Mouse (Mus musculus) MEL (cell line): Measurements from ENCODE around the gene Scap. TPM values are rescaled to one million over a fixed set of nuclear protein-coding genes. Genes with fewer than 3 reads are reported as not detected.

Source experiments
- polyA plus RNA-seq, 2 experiments: library from polyadenylated mRNA; stranded (reverse) in 1 of 2; unstranded in 1 of 2; fragments of >175 nt in 1 of 2; fragments of >200 nt in 1 of 2; gene quantifications; 2 replicates each; pipeline versions ENCODE4 v1.2.1 to v1.2.4; 2012; ENCODE audit warnings: low replicate concordance in 2 of 2, low read depth in 1 of 2; ENCODE audit not compliant: insufficient read length in 2 of 2, insufficient read depth in 1 of 2, missing spikeins in 1 of 2
- total RNA-seq: library from RNA; depleted of rRNA; stranded (reverse); fragments of 300-350 nt; gene quantifications from 2 replicates; pipeline ENCODE4 v1.2.3, GENCODE M21; 2012; rRNA removed

The Scap gene
- total and polyA plus RNA-seq, 3 experiments: 59.4 to 88.8 TPM; not detected in 1

Other genes starting within 250 kb of the Scap start
- gene Smarcc1, start 215.6 kb upstream of the Scap start, total RNA-seq: 35.5 and 41.4 TPM in 2 replicates
- gene Smarcc1, start 215.6 kb upstream of the Scap start, polyA plus RNA-seq: 100 to 1,000 TPM in 1 of 2 experiments, 10 to 100 TPM in 1; 79.0 to 488 TPM
- gene Dhx30, start 215.5 kb upstream of the Scap start, total RNA-seq: 113 and 126 TPM in 2 replicates
- 100 to 1,000 TPM in 1 of 2 experiments, not detected in 1; 113 TPM for gene Dhx30, start 215.5 kb upstream of the Scap start, polyA plus RNA-seq
- 0.49 and 0.65 TPM in 2 replicates for gene Cspg5, start 89.5 kb upstream of the Scap start, total RNA-seq
- 1 to 10 TPM in 1 of 2 experiments, not detected in 1; 1.0 TPM for gene Cspg5, start 89.5 kb upstream of the Scap start, polyA plus RNA-seq
- gene Elp6, start 28.1 kb upstream of the Scap start, total RNA-seq: 32.6 and 34.6 TPM in 2 replicates
- gene Elp6, start 28.1 kb upstream of the Scap start, polyA plus RNA-seq: 10 to 100 TPM in 1 of 2 experiments, not detected in 1; 29.6 TPM
- gene Ptpn23, start 74.9 kb downstream of the Scap start, total RNA-seq: 7.3 and 8.3 TPM in 2 replicates
- 10 to 100 TPM in 1 of 2 experiments, not detected in 1; 40.1 TPM for gene Ptpn23, start 74.9 kb downstream of the Scap start, polyA plus RNA-seq
- not detected in 2 replicates for gene Ngp, start 86.5 kb downstream of the Scap start, total RNA-seq
- gene Ngp, start 86.5 kb downstream of the Scap start, polyA plus RNA-seq: not detected
- 3.8 TPM in 2 replicates for gene Klhl18, start 143.4 kb downstream of the Scap start, total RNA-seq
- gene Klhl18, start 143.4 kb downstream of the Scap start, polyA plus RNA-seq: 1 to 10 TPM in 1 of 2 experiments, not detected in 1; 6.9 TPM
- gene Kif9, start 143.7 kb downstream of the Scap start, total RNA-seq: 0.33 and 0.54 TPM in 2 replicates
- under 1 TPM in 1 of 2 experiments, not detected in 1; 0.72 TPM for gene Kif9, start 143.7 kb downstream of the Scap start, polyA plus RNA-seq
- gene Setd2, start 199.3 kb downstream of the Scap start, total RNA-seq: 28.2 and 36.8 TPM in 2 replicates
- 100 to 1,000 TPM in 1 of 2 experiments, 10 to 100 TPM in 1; 59.2 to 105 TPM for gene Setd2, start 199.3 kb downstream of the Scap start, polyA plus RNA-seq